Mouse (Mus musculus): ENCODE data around the gene Siva1. TPM values are rescaled to one million over a fixed set of nuclear protein-coding genes. Genes with fewer than 3 reads are reported as not detected.

Siva1 gene
- polyA plus RNA-seq, 1 experiment from 2014 or later, result 255 TPM

- Histone ChIP-seq H3K9ac (peak overlapping the region; percentile 81), H3K27me3 (no peaks in the 10 kb centered on the region), H3K4me1 (peaks cover 31% of the 10 kb centered on the region), H3K36me3 (peaks cover 32% of the 10 kb centered on the region), H3K4me3 (replicated peaks) (peak overlapping the region; percentile 89), H3K9me3 (replicated peaks) (no peaks in the 10 kb centered on the region), H3K4me2 (peak overlapping the region; percentile 88), H3K27ac (peak overlapping the region; percentile 95)
- ATAC-seq (replicated peaks; ENCODE audit: low FRiP score), result peak; percentile 34
- under 1% methylated on average over 75 of the region's 75 CpGs for WGBS
Measured at GRCm38 (mm10) chr12:112644855-112645506, 502 bp downstream of the Siva1 start.

- H3K27ac ChIP-seq, result 0 out of 2 replicates have a peak overlapping the region, but pooled peaks have one; percentile 95
- H3K9me3 ChIP-seq (replicated peaks), result no peaks in the 10 kb centered on the region
- peak overlapping the region; percentile 89 for H3K4me3 ChIP-seq (replicated peaks)
- H3K4me2 ChIP-seq, result peak overlapping the region; percentile 88
- H3K9ac ChIP-seq, result peak overlapping the region; percentile 81
- WGBS, result 24% methylated on average over 6 of the region's 6 CpGs
- no peak for ATAC-seq (replicated peaks; ENCODE audit: low FRiP score)
- no peaks in the 10 kb centered on the region for H3K27me3 ChIP-seq
- peaks cover 44% of the 10 kb centered on the region for H3K36me3 ChIP-seq
- H3K4me1 ChIP-seq, result peaks cover 33% of the 10 kb centered on the region
Measured at GRCm38 (mm10) chr12:112646139-112646538, 1.7 kb downstream of the Siva1 start.

GRCm38 (mm10) chr12:112648081-112648480 lies 3.6 kb downstream of the Siva1 start:
- no peaks in the 10 kb centered on the region for H3K9me3 ChIP-seq (replicated peaks)
- H3K36me3 ChIP-seq, result peaks cover 63% of the 10 kb centered on the region
- H3K4me2 ChIP-seq, result no peak overlapping the region
- no peak overlapping the region for H3K4me3 ChIP-seq (replicated peaks)
- H3K27me3 ChIP-seq, result no peaks in the 10 kb centered on the region
- no peak for ATAC-seq (replicated peaks; ENCODE audit: low FRiP score)
- peaks cover 35% of the 10 kb centered on the region for H3K4me1 ChIP-seq
- 88% methylated on average over 5 of the region's 5 CpGs for WGBS
- H3K27ac ChIP-seq, result no peak overlapping the region
- H3K9ac ChIP-seq, result no peak overlapping the region

GRCm38 (mm10) chr12:112651778-112652439 lies 7.4 kb downstream of the Siva1 start:
- Histone ChIP-seq H3K36me3 (peaks cover 100% of the 10 kb centered on the region), H3K9me3 (replicated peaks) (no peaks in the 10 kb centered on the region), H3K4me2 (no peak overlapping the region), H3K4me1 (peaks cover 34% of the 10 kb centered on the region), H3K9ac (no peak overlapping the region), H3K4me3 (replicated peaks) (no peak overlapping the region), H3K27me3 (no peaks in the 10 kb centered on the region), H3K27ac (no peak overlapping the region)
- 81% methylated on average over 5 of the region's 5 CpGs for WGBS
- no peak for ATAC-seq (replicated peaks; ENCODE audit: low FRiP score)

GRCm38 (mm10) chr12:112653157-112653824 lies 8.8 kb downstream of the Siva1 start:
- H3K4me3 ChIP-seq (replicated peaks), result no peak overlapping the region
- WGBS, result 41% methylated on average over 7 of the region's 7 CpGs
- no peak overlapping the region for H3K9ac ChIP-seq
- H3K9me3 ChIP-seq (replicated peaks), result no peaks in the 10 kb centered on the region
- no peak overlapping the region for H3K4me2 ChIP-seq
- H3K27ac ChIP-seq, result no peak overlapping the region
- H3K27me3 ChIP-seq, result no peaks in the 10 kb centered on the region
- peaks cover 26% of the 10 kb centered on the region for H3K4me1 ChIP-seq
- ATAC-seq (replicated peaks; ENCODE audit: low FRiP score), result peak; percentile 61
- H3K36me3 ChIP-seq, result peaks cover 100% of the 10 kb centered on the region

GRCm38 (mm10) chr12:112654076-112654475 lies 9.6 kb downstream of the Siva1 start:
- no peak overlapping the region for H3K4me2 ChIP-seq
- 0 out of 2 replicates have a peak, but pooled peaks have one; percentile 5 for ATAC-seq (replicated peaks; ENCODE audit: low FRiP score)

GRCm38 (mm10) chr12:112658619-112659018 lies 14.1 kb downstream of the Siva1 start:
- no peak for ATAC-seq (replicated peaks; ENCODE audit: low FRiP score)
- H3K4me1 ChIP-seq, result peaks cover 57% of the 10 kb centered on the region
- no peak overlapping the region for H3K4me2 ChIP-seq
- H3K27ac ChIP-seq, result no peak overlapping the region
- WGBS, result 88% methylated on average over 7 of the region's 7 CpGs
- H3K9me3 ChIP-seq (replicated peaks), result no peaks in the 10 kb centered on the region
- no peak overlapping the region for H3K9ac ChIP-seq
- peaks cover 99% of the 10 kb centered on the region for H3K36me3 ChIP-seq
- no peak overlapping the region for H3K4me3 ChIP-seq (replicated peaks)
- H3K27me3 ChIP-seq, result no peaks in the 10 kb centered on the region

More at GRCm38 (mm10) chr12:112654076-112654475, 9.6 kb downstream of the Siva1 start:
- WGBS, result 82% methylated on average over 5 of the region's 5 CpGs
- Histone ChIP-seq H3K9ac (no peak overlapping the region; the same call in 1 of the 2 replicates), H3K27ac (peak overlapping the region; percentile 25; the same call in 1 of the 2 replicates), H3K9me3 (replicated peaks) (no peaks in the 10 kb centered on the region), H3K36me3 (peaks cover 100% of the 10 kb centered on the region), H3K4me3 (replicated peaks) (no peak overlapping the region), H3K4me1 (peaks cover 26% of the 10 kb centered on the region), H3K27me3 (no peaks in the 10 kb centered on the region)

- Histone ChIP-seq H3K4me2 (no peak overlapping the region), H3K9me3 (replicated peaks) (no peaks in the 10 kb centered on the region), H3K9ac (no peak overlapping the region), H3K4me1 (peaks cover 57% of the 10 kb centered on the region), H3K27ac (no peak overlapping the region), H3K4me3 (replicated peaks) (no peak overlapping the region), H3K36me3 (peaks cover 99% of the 10 kb centered on the region), H3K27me3 (no peaks in the 10 kb centered on the region)
- ATAC-seq (replicated peaks; ENCODE audit: low FRiP score), result no peak
- WGBS, result 82% methylated on average over 6 of the region's 6 CpGs
Measured at GRCm38 (mm10) chr12:112659109-112659508, 14.6 kb downstream of the Siva1 start.

- Histone ChIP-seq H3K9me3 (replicated peaks) (no peaks in the 10 kb centered on the region), H3K27ac (peak overlapping the region; percentile 90), H3K27me3 (no peaks in the 10 kb centered on the region), H3K36me3 (peaks cover 95% of the 10 kb centered on the region), H3K9ac (peak overlapping the region; percentile 31; the same call in 1 of the 2 replicates), H3K4me1 (peaks cover 61% of the 10 kb centered on the region), H3K4me2 (peak overlapping the region; percentile 37), H3K4me3 (replicated peaks) (no peak overlapping the region)
- peak; percentile 80 for ATAC-seq (replicated peaks; ENCODE audit: low FRiP score)
- 23% methylated on average over 5 of the region's 5 CpGs for WGBS
Measured at GRCm38 (mm10) chr12:112660576-112661326, 16.3 kb downstream of the Siva1 start.

GRCm38 (mm10) chr12:112661327-112661605 lies 16.8 kb downstream of the Siva1 start:
- ATAC-seq (replicated peaks; ENCODE audit: low FRiP score), result no peak
- H3K36me3 ChIP-seq, result peaks cover 95% of the 10 kb centered on the region
- H3K4me2 ChIP-seq, result peak overlapping the region; percentile 37
- H3K4me1 ChIP-seq, result peaks cover 66% of the 10 kb centered on the region
- peak overlapping the region; percentile 90 for H3K27ac ChIP-seq
- no peaks in the 10 kb centered on the region for H3K9me3 ChIP-seq (replicated peaks)
- 62% methylated on average over 3 of the region's 3 CpGs for WGBS
- no peaks in the 10 kb centered on the region for H3K27me3 ChIP-seq
- peak overlapping the region; percentile 29; the same call in 1 of the 2 replicates for H3K9ac ChIP-seq
- H3K4me3 ChIP-seq (replicated peaks), result no peak overlapping the region

- Histone ChIP-seq H3K4me1 (peaks cover 72% of the 10 kb centered on the region), H3K27me3 (no peaks in the 10 kb centered on the region), H3K4me2 (no peak overlapping the region), H3K36me3 (peaks cover 95% of the 10 kb centered on the region), H3K4me3 (replicated peaks) (no peak overlapping the region), H3K27ac (peak overlapping the region; percentile 90), H3K9ac (peak overlapping the region; percentile 29; the same call in 1 of the 2 replicates), H3K9me3 (replicated peaks) (no peaks in the 10 kb centered on the region)
- 53% methylated on average over 9 of the region's 9 CpGs for WGBS
- no peak for ATAC-seq (replicated peaks; ENCODE audit: low FRiP score)
Measured at GRCm38 (mm10) chr12:112661851-112662250, 17.4 kb downstream of the Siva1 start.
